Mouse (Mus musculus) ES-Bruce4 (cell line): ENCODE data around the gene Gzmn.

Source experiments
- CTCF ChIP-seq: IDR thresholded peaks from one replicate; pipeline ENCODE4 v1.8.1; 2011; ENCODE audit warnings: low read depth, low read length
- EP300 ChIP-seq: IDR thresholded peaks from 2 replicates; pipeline ENCODE4 v1.6.1; 2011; ENCODE audit warnings: low read depth, low read length; ENCODE audit not compliant: insufficient read depth

GRCm38 (mm10) chr14:56155340-56155739, 19.1 kb downstream of the Gzmn start:
- peak; percentile 21 for TF ChIP-seq CTCF
- no peak for TF ChIP-seq EP300
